Mouse (Mus musculus) limb, embryonic 10.5 days (tissue): ENCODE measurements at regions not wholly inside any gene's neighbourhood (a gene's known extent, or its start where the extent isn't known, plus 50 kb on each side); places are given as distances from the start of the nearest gene placed in this dataset.
A peak's percentile ranks its signal among the peaks of the same experiment; 100 is the strongest.

Experiments used
- DNase-seq: peaks from one replicate; pipeline ENCODE4 v3.0.0-alpha.2; 2017; ENCODE audit warnings: low spot score
- H3K27ac ChIP-seq: fragments of 300-500 bp; sonication (generic); 2 replicates; pipeline ENCODE4 v1.5.1; 2016; ENCODE audit warnings: mild to moderate bottlenecking
- H3K27me3 ChIP-seq: fragments of 300-500 bp; sonication (generic); 2 replicates; pipeline ENCODE4 v1.6.1; 2016; ENCODE audit warnings: low read depth, mild to moderate bottlenecking; ENCODE audit not compliant: poor library complexity, severe bottlenecking
- H3K36me3 ChIP-seq: fragments of 300-500 bp; sonication (generic); 2 replicates; pipeline ENCODE4 v1.6.1; 2016; ENCODE audit warnings: mild to moderate bottlenecking, moderate library complexity
- H3K4me1 ChIP-seq: fragments of 300-500 bp; sonication (generic); 2 replicates; pipeline ENCODE4 v1.6.1; 2016
- H3K4me3 ChIP-seq: fragments of 300-500 bp; sonication (generic); 2 replicates; pipeline ENCODE4 v1.5.1; 2016; ENCODE audit warnings: mild to moderate bottlenecking, moderate library complexity
- H3K9me3 ChIP-seq: fragments of 300-500 bp; sonication (generic); replicated peaks from 2 replicates; pipeline ENCODE4 v1.6.1; 2016; ENCODE audit warnings: mild to moderate bottlenecking
- WGBS: fragments of 180-500 bp; shearing (Covaris S2); methylation state at CpG from one replicate; pipeline ENCODE4 v1.1.7; 2016; 5-methylcytosine and 5-hydroxymethylcytosine counted together

- Histone ChIP-seq H3K9me3 (no peaks in the 10 kb centered on the region), H3K27ac (no peak overlapping the region), H3K4me1 (no peaks in the 10 kb centered on the region), H3K4me3 (no peak overlapping the region), H3K27me3 (no peaks in the 10 kb centered on the region), H3K36me3 (no peaks in the 10 kb centered on the region)
- no peak for DNase-seq
These were observed 98.4 kb upstream of the Atp10a start for GRCm38 (mm10) chr7:58557535-58557934.

GRCm38 (mm10) chr7:58568807-58569206 is 87.2 kb upstream of the Atp10a start:
- Histone ChIP-seq H3K4me1 (no peaks in the 10 kb centered on the region), H3K9me3 (no peaks in the 10 kb centered on the region)

GRCm38 (mm10) chr7:58584241-58584820 is 71.6 kb upstream of the Atp10a start:
- no peaks in the 10 kb centered on the region for H3K36me3 ChIP-seq
- no peaks in the 10 kb centered on the region for H3K9me3 ChIP-seq
- H3K4me3 ChIP-seq = no peak overlapping the region
- no peaks in the 10 kb centered on the region for H3K4me1 ChIP-seq
- 36% methylated on average over 4 of the region's 4 CpGs for WGBS
- H3K27ac ChIP-seq = no peak overlapping the region
- DNase-seq = peak; percentile 57
- no peaks in the 10 kb centered on the region for H3K27me3 ChIP-seq

More at GRCm38 (mm10) chr7:58568807-58569206, 87.2 kb upstream of the Atp10a start:
- no peak for DNase-seq
- H3K4me3 ChIP-seq = no peak overlapping the region
- WGBS = 60% methylated on average over 2 of the region's 2 CpGs
- H3K36me3 ChIP-seq = no peaks in the 10 kb centered on the region
- no peaks in the 10 kb centered on the region for H3K27me3 ChIP-seq
- H3K27ac ChIP-seq = no peak overlapping the region

- no peak overlapping the region for H3K27ac ChIP-seq
- H3K4me1 ChIP-seq = no peaks in the 10 kb centered on the region
- 75% methylated on average over 3 of the region's 3 CpGs for WGBS
- no peak for DNase-seq
- H3K36me3 ChIP-seq = no peaks in the 10 kb centered on the region
- H3K27me3 ChIP-seq = no peaks in the 10 kb centered on the region
- H3K9me3 ChIP-seq = no peaks in the 10 kb centered on the region
- no peak overlapping the region for H3K4me3 ChIP-seq
These were observed 70.2 kb upstream of the Atp10a start for GRCm38 (mm10) chr7:58585626-58586256.

- H3K27me3 ChIP-seq = no peaks in the 10 kb centered on the region
- WGBS = 76% methylated on average over 1 of the region's 1 CpGs
- DNase-seq = no peak
- H3K4me3 ChIP-seq = no peak overlapping the region
- H3K9me3 ChIP-seq = no peaks in the 10 kb centered on the region
- H3K4me1 ChIP-seq = no peaks in the 10 kb centered on the region
- no peaks in the 10 kb centered on the region for H3K36me3 ChIP-seq
- no peak overlapping the region for H3K27ac ChIP-seq
These were observed 60.0 kb upstream of the Atp10a start for GRCm38 (mm10) chr7:58595951-58596350.
